Mouse (Mus musculus) stomach, postnatal 0 days (tissue): ENCODE measurements around the gene Pde4dip.

ENCODE experiments used
- CTCF ChIP-seq: IDR thresholded peaks from 2 replicates; pipeline ENCODE4 v1.5.1; 2016; ENCODE audit warnings: antibody characterized with exemption, low read depth, mild to moderate bottlenecking, moderate library complexity
- EP300 ChIP-seq: optimal IDR thresholded peaks from 2 replicates; pipeline ENCODE3; 2016; ENCODE audit warnings: antibody characterized with exemption

DNA sequence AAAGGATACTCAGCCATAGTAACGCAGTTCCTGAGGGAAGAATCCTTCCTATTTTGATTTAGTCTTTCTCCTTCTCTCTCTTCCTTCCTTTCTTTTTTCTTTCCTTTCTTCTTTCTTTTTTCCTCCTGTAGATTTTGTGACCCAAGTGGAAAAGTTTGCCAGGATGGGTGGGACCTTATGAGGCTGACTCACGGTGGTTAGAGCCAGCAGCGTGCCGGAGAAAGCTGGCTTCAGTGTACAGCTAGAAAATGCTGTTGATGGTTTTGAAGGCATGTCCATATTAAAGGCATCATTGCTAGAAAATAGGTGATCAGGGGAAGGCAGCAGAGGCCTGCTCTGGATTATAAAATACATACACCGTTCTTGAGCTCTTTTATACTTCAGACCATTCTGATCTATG is 52.6 kb downstream of the Pde4dip start:
- TF ChIP-seq EP300 (no peak), CTCF (no peak)
